In the genomic region with DNA sequence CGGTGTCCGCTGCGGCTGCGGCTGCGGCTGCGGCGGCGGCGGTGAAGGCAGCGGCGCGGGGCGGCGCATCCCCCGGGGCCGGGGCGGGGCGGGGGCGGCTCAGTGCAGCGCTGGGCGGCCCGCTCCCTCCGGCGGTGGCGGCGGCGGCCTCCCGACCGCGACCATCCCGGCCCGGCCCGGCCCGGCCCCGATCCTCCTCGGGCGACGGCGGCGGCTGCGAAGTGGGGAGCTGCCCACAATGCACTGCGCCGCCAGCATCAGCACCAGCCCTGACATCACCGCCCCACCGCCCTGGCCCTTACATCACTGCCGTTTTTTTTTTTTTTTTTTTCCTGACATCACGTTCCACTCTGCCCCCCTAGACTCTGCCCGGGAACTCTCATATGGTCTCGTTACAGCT, we compare ENCODE assay signal across 9 mouse cellular contexts. TPM values are rescaled to one million over a fixed set of nuclear protein-coding genes. Genes with fewer than 3 reads are reported as not detected.
DNase-seq lines count a peak whose midpoint lies in the region; ATAC-seq lines count a peak whose summit lies in the region.
"Had no signal": no experiment of that assay in that cellular context is flagged by ENCODE, and none has a peak within 500 bp of the region (broad histone marks: within the 10 kb centered on the region; RNA-seq: fewer than 3 reads in every experiment).

TSS of gene Ttbk1 (minus strand) at position 245 of the 400 bp plus-strand sequence.

- 3% methylated on average over 18 of the region's 49 CpGs for WGBS in heart, embryonic 12.5 days
- WGBS in forebrain, embryonic 15.5 days, result under 1% methylated on average over 36 of the region's 49 CpGs

- H3K36me3 ChIP-seq in heart, embryonic 12.5 days, result no peaks in the 10 kb centered on the region
- H3K36me3 ChIP-seq in forebrain, embryonic 15.5 days, result no peaks in the 10 kb centered on the region

- H3K9ac ChIP-seq in heart, embryonic 12.5 days, result peak within 1 kb of the TSS; percentile 57; the same call in 1 of the 2 replicates
- H3K9ac ChIP-seq in forebrain, embryonic 15.5 days (replicated peaks), result peak within 1 kb of the TSS; percentile 82

- ATAC-seq in heart, embryonic 12.5 days (ENCODE audit: insufficient number of reproducible peaks, low FRiP score), result 0 out of 2 replicates have a peak, but pooled peaks have one; percentile 13
- peak; percentile 73 for ATAC-seq in forebrain, embryonic 15.5 days (replicated peaks)
- ATAC-seq in megakaryocyte, adult 5-6 weeks (ENCODE audit: poor library complexity, severe bottlenecking), result no peak

- no peak within 1 kb of the TSS for H3K27ac ChIP-seq in heart, embryonic 12.5 days (ENCODE audit: poor library complexity, severe bottlenecking)
- H3K27ac ChIP-seq in forebrain, embryonic 15.5 days (replicated peaks), result peak within 1 kb of the TSS; percentile 62

- peak within 1 kb of the TSS; percentile 81 for H3K4me2 ChIP-seq in heart, embryonic 12.5 days
- peak within 1 kb of the TSS; percentile 74 for H3K4me2 ChIP-seq in forebrain, embryonic 15.5 days (replicated peaks)

- peak within 1 kb of the TSS; percentile 52 for H3K4me3 ChIP-seq in heart, embryonic 12.5 days
- H3K4me3 ChIP-seq in forebrain, embryonic 15.5 days, result peak within 1 kb of the TSS; percentile 70
- H3K4me3 ChIP-seq: erythroblast, embryonic 14.5 days had no signal

- no peak for DNase-seq in heart, postnatal 4 days
- DNase-seq in brain, adult 2 months (ENCODE audit: low read depth, low spot score), result peak; percentile 93
- DNase-seq in layer of hippocampus, postnatal 36 days, result peak; percentile 56 to 59
- DNase-seq in neural tube, embryonic 10.5 days (ENCODE audit: extremely low spot score, low spot score), result peak; percentile 31
- no peak for DNase-seq in spleen, adult 12 weeks (ENCODE audit: low spot score)

- no peaks in the 10 kb centered on the region for H3K9me3 ChIP-seq in heart, embryonic 12.5 days (replicated peaks)
- no peaks in the 10 kb centered on the region for H3K9me3 ChIP-seq in forebrain, embryonic 15.5 days

- peaks cover 84% of the 10 kb centered on the region for H3K27me3 ChIP-seq in heart, embryonic 12.5 days (replicated peaks)
- no peaks in the 10 kb centered on the region for H3K27me3 ChIP-seq in forebrain, embryonic 15.5 days

- H3K4me1 ChIP-seq in heart, embryonic 12.5 days (replicated peaks), result peaks cover 16% of the 10 kb centered on the region
- H3K4me1 ChIP-seq in forebrain, embryonic 15.5 days, result peaks cover 49% of the 10 kb centered on the region

RNA-seq across cellular contexts. Expression of gene Ttbk1, which starts in this region (rescaled TPM):
- polyA plus RNA-seq in heart, embryonic 12.5 days (2016; fragmentation: Nextera tagmentation; extraction: Ambion mirVana), result 0.08 and 0.13 TPM in 2 replicates
- total RNA-seq in heart, postnatal 4 days (2021), result under 1 TPM; 0.33 to 0.45 TPM
- polyA plus RNA-seq in forebrain, embryonic 15.5 days (2015; fragmentation: Nextera tagmentation; extraction: Ambion mirVana), result 6.5 and 7.5 TPM in 2 replicates
- total RNA-seq in layer of hippocampus, postnatal 36 days (2021), result 100 to 1,000 TPM; 114 to 118 TPM
- not detected in 2 replicates for total RNA-seq in megakaryocyte, adult 5-6 weeks (2015)
- 0.04 TPM in 1 of 2 replicates, not detected in the other for total RNA-seq in megakaryocyte, adult 5-6 weeks (2017)

Comparison
In these comparisons a context has a peak if more than half of its experiments do, and no peak if none do; other contexts are left out.
1. RNA of gene Ttbk1 (total RNA-seq): 114 to 118 TPM in layer of hippocampus, postnatal 36 days; 0.33 to 0.45 TPM in heart, postnatal 4 days and 0.04 TPM in megakaryocyte, adult 5-6 weeks; every median in the first group is over 10 times any median in the second.
2. Peak in ATAC-seq, H3K4me3 ChIP-seq, H3K9ac ChIP-seq and H3K4me2 ChIP-seq in heart, embryonic 12.5 days; RNA of the gene not detected or under 1 TPM.
3. DNase-seq: peak in brain, adult 2 months (single experiment), layer of hippocampus, postnatal 36 days (2 of 2) and neural tube, embryonic 10.5 days (single experiment); none in heart, postnatal 4 days (single experiment) and spleen, adult 12 weeks (single experiment).